ENCODE assay signal across 12 mouse cellular contexts in genomic region chr15:25916252-25916651, GRCm38 (mm10).
DNase-seq lines count a peak whose midpoint lies in the region; ATAC-seq lines count a peak whose summit lies in the region.
"Had no signal": no experiment of that assay in that cellular context is flagged by ENCODE, and none has a peak within 500 bp of the region (broad histone marks: within the 10 kb centered on the region; RNA-seq: fewer than 3 reads in every experiment).

No protein-coding gene starts in this region.

- H3K27me3 ChIP-seq in hindbrain, embryonic 15.5 days = no peaks in the 10 kb centered on the region
- H3K27me3 ChIP-seq in hindbrain, embryonic 13.5 days = no peaks in the 10 kb centered on the region
- no peaks in the 10 kb centered on the region for H3K27me3 ChIP-seq in midbrain, embryonic 13.5 days
- H3K27me3 ChIP-seq: liver, embryonic 15.5 days had no signal

- H3K4me2 ChIP-seq in hindbrain, embryonic 15.5 days = no peak overlapping the region
- H3K4me2 ChIP-seq in hindbrain, embryonic 13.5 days = no peak overlapping the region
- no peak overlapping the region for H3K4me2 ChIP-seq in midbrain, embryonic 13.5 days (replicated peaks)
- H3K4me2 ChIP-seq: liver, embryonic 15.5 days had no signal

- H3K36me3 ChIP-seq in hindbrain, embryonic 15.5 days = no peaks in the 10 kb centered on the region
- no peaks in the 10 kb centered on the region for H3K36me3 ChIP-seq in hindbrain, embryonic 13.5 days
- H3K36me3 ChIP-seq in midbrain, embryonic 13.5 days = no peaks in the 10 kb centered on the region
- H3K36me3 ChIP-seq: liver, embryonic 15.5 days had no signal

- H3K9me3 ChIP-seq in hindbrain, embryonic 15.5 days = no peaks in the 10 kb centered on the region
- H3K9me3 ChIP-seq in hindbrain, embryonic 13.5 days = no peaks in the 10 kb centered on the region
- H3K9me3 ChIP-seq in midbrain, embryonic 13.5 days = no peaks in the 10 kb centered on the region
- H3K9me3 ChIP-seq: liver, embryonic 15.5 days had no signal

- 0 out of 2 replicates have a peak, but pooled peaks cover 9% of the 10 kb centered on the region for H3K4me1 ChIP-seq in hindbrain, embryonic 15.5 days (replicated peaks)
- H3K4me1 ChIP-seq in hindbrain, embryonic 13.5 days (replicated peaks) = peaks cover 13% of the 10 kb centered on the region
- H3K4me1 ChIP-seq in midbrain, embryonic 13.5 days (replicated peaks) = peaks cover 16% of the 10 kb centered on the region

- 72% methylated on average over 2 of the region's 2 CpGs for WGBS in hindbrain, embryonic 15.5 days
- WGBS in hindbrain, embryonic 13.5 days = 87% methylated on average over 2 of the region's 2 CpGs
- whole genome bisulfite sequencing in midbrain, embryonic 13.5 days = 64% methylated on average over 2 of the region's 2 CpGs

- no peak overlapping the region for H3K4me3 ChIP-seq in hindbrain, embryonic 15.5 days
- no peak overlapping the region for H3K4me3 ChIP-seq in hindbrain, embryonic 13.5 days
- no peak overlapping the region for H3K4me3 ChIP-seq in midbrain, embryonic 13.5 days (replicated peaks)
- H3K4me3 ChIP-seq: erythroblast, embryonic 14.5 days; liver, embryonic 15.5 days had no signal

- H3K27ac ChIP-seq in hindbrain, embryonic 15.5 days (replicated peaks) = 0 out of 2 replicates have a peak overlapping the region, but pooled peaks have one; percentile 31
- H3K27ac ChIP-seq in hindbrain, embryonic 13.5 days = no peak overlapping the region
- 0 out of 2 replicates have a peak overlapping the region, but pooled peaks have one; percentile 47 for H3K27ac ChIP-seq in midbrain, embryonic 13.5 days
- H3K27ac ChIP-seq: liver, embryonic 15.5 days had no signal

- H3K9ac ChIP-seq in hindbrain, embryonic 15.5 days = no peak overlapping the region
- no peak overlapping the region for H3K9ac ChIP-seq in hindbrain, embryonic 13.5 days
- H3K9ac ChIP-seq in midbrain, embryonic 13.5 days (replicated peaks) = no peak overlapping the region
- H3K9ac ChIP-seq: liver, embryonic 15.5 days had no signal

- ATAC-seq in frontal cortex, adult (ENCODE audit: low TSS enrichment) = peak; percentile 18; the same call in 1 of the 2 replicates
- ATAC-seq in hindbrain, embryonic 15.5 days (ENCODE audit: low FRiP score, low read depth) = no peak
- ATAC-seq in hindbrain, embryonic 13.5 days (ENCODE audit: low FRiP score) = no peak
- ATAC-seq in midbrain, embryonic 13.5 days = 0 out of 2 replicates have a peak, but pooled peaks have one; percentile 3
- ATAC-seq: CD4-positive, CD25-positive, alpha-beta regulatory T cell, adult 4 months had no signal

- no peak for DNase-seq in frontal cortex, adult 2 months (ENCODE audit: extremely low spot score in 1 of 2, low spot score in 1 of 2)
- peak; percentile 55 for DNase-seq in Muller cell, postnatal 12 days (ENCODE audit: inconsistent ontology term)
- DNase-seq in spleen, adult 18-20 months = no peak
- no peak for DNase-seq in ovary, adult 18-20 months (ENCODE audit: low spot score)
- DNase-seq: adrenal gland, adult 2 months had no signal

Comparison
In these comparisons a context has a peak if more than half of its experiments do, and no peak if none do; other contexts are left out.
1. ATAC-seq: peak in frontal cortex, adult (single experiment) and midbrain, embryonic 13.5 days (single experiment); none in hindbrain, embryonic 15.5 days (single experiment) and hindbrain, embryonic 13.5 days (single experiment).